Mouse (Mus musculus) kidney, embryonic 14.5 days (tissue): Measurements from ENCODE around the gene Vasn. TPM values are rescaled to one million over a fixed set of nuclear protein-coding genes. Genes with fewer than 3 reads are reported as not detected.

ENCODE experiments used
- ATAC-seq: fragments of 200-750 bp; cut with Nextera tagmentation; 2 replicates; pipeline ENCODE4 v1.8.0; 2017; ENCODE audit warnings: moderate number of reproducible peaks, mild to moderate bottlenecking, moderate TSS enrichment, moderate library complexity; ENCODE audit not compliant: low FRiP score, low TSS enrichment
- H3K27ac ChIP-seq: fragments of 300-500 bp; sonication (generic); 2 replicates; pipeline ENCODE4 v1.5.1; 2014; ENCODE audit warnings: low read depth, mild to moderate bottlenecking, low read length, moderate library complexity, mixed read lengths
- H3K27me3 ChIP-seq: fragments of 300-500 bp; sonication (generic); 2 replicates; pipeline ENCODE4 v1.6.1; 2014; ENCODE audit warnings: mild to moderate bottlenecking, low read length; ENCODE audit not compliant: control insufficient read depth, insufficient read depth
- H3K36me3 ChIP-seq: fragments of 300-500 bp; sonication (generic); 2 replicates; pipeline ENCODE4 v1.6.1; 2014; ENCODE audit warnings: low read length, mixed read lengths; ENCODE audit not compliant: control insufficient read depth, insufficient read depth
- H3K4me1 ChIP-seq: fragments of 300-500 bp; sonication (generic); 2 replicates; pipeline ENCODE4 v1.6.1; 2014; ENCODE audit warnings: low read length, mixed read lengths; ENCODE audit not compliant: control insufficient read depth, insufficient read depth
- H3K4me2 ChIP-seq: fragments of 300-500 bp; sonication (generic); replicated peaks from 2 replicates; pipeline ENCODE4 v1.6.1; 2014; ENCODE audit warnings: low read depth, mild to moderate bottlenecking, low read length
- H3K4me3 ChIP-seq: fragments of 300-500 bp; sonication (generic); 2 replicates; pipeline ENCODE4 v1.5.1; 2014; ENCODE audit warnings: mild to moderate bottlenecking, low read length
- H3K9ac ChIP-seq: fragments of 300-500 bp; sonication (generic); 2 replicates; pipeline ENCODE4 v1.6.1; 2014; ENCODE audit warnings: low read depth, mild to moderate bottlenecking, low read length, moderate library complexity
- H3K9me3 ChIP-seq: fragments of 300-500 bp; sonication (generic); 2 replicates; pipeline ENCODE4 v1.6.1; 2016; ENCODE audit warnings: low read length; ENCODE audit not compliant: control insufficient read depth
- whole genome bisulfite sequencing: fragments of 180-500 bp; shearing (Covaris S2); extraction: QIAGEN DNeasy Blood & Tissue Kit; methylation state at CpG from one replicate; pipeline ENCODE4 v1.1.7; 2014; 5-methylcytosine and 5-hydroxymethylcytosine counted together
- polyA plus RNA-seq: library from polyadenylated mRNA; unstranded; fragments of >200 nt; fragmentation: Nextera tagmentation; extraction: Ambion mirVana; gene quantifications from 2 replicates; pipeline ENCODE4 v1.2.1, GENCODE M21; 2014

The Vasn gene
- polyA plus RNA-seq, 1 experiment from 2014 or later = 16.1 TPM

- H3K27ac ChIP-seq = no peak overlapping the region
- H3K4me3 ChIP-seq = no peak overlapping the region
- H3K36me3 ChIP-seq = peaks cover 82% of the 10 kb centered on the region
- no peaks in the 10 kb centered on the region; the same call in 1 of the 2 replicates for H3K9me3 ChIP-seq
- no peak for ATAC-seq
- H3K4me1 ChIP-seq = no peaks in the 10 kb centered on the region
- H3K4me2 ChIP-seq = no peak overlapping the region
- H3K27me3 ChIP-seq = no peaks in the 10 kb centered on the region
- H3K9ac ChIP-seq = no peak overlapping the region
- WGBS = 87% methylated on average over 3 of the region's 3 CpGs
These were observed 25.1 kb upstream of the Vasn start for GRCm38 (mm10) chr16:4614639-4615038.

- Histone ChIP-seq H3K27ac (no peak overlapping the region), H3K4me3 (no peak overlapping the region), H3K4me1 (no peaks in the 10 kb centered on the region), H3K36me3 (peaks cover 76% of the 10 kb centered on the region), H3K27me3 (no peaks in the 10 kb centered on the region), H3K4me2 (no peak overlapping the region), H3K9me3 (no peaks in the 10 kb centered on the region; the same call in 1 of the 2 replicates), H3K9ac (no peak overlapping the region)
- no peak for ATAC-seq
- 100% methylated on average over 1 of the region's 1 CpGs for WGBS
These were observed 24.4 kb upstream of the Vasn start for GRCm38 (mm10) chr16:4615297-4615696.

- Histone ChIP-seq H3K9me3 (no peaks in the 10 kb centered on the region; the same call in 1 of the 2 replicates), H3K27ac (no peak overlapping the region), H3K36me3 (peaks cover 60% of the 10 kb centered on the region), H3K9ac (no peak overlapping the region), H3K27me3 (no peaks in the 10 kb centered on the region), H3K4me1 (no peaks in the 10 kb centered on the region), H3K4me3 (no peak overlapping the region), H3K4me2 (no peak overlapping the region)
- ATAC-seq = no peak
- WGBS = 71% methylated on average over 4 of the region's 4 CpGs
These were observed 22.9 kb upstream of the Vasn start for GRCm38 (mm10) chr16:4616829-4617228.

- Histone ChIP-seq H3K4me1 (peaks cover 11% of the 10 kb centered on the region; the same call in 1 of the 2 replicates), H3K27ac (peak overlapping the region; percentile 81; the same call in 1 of the 2 replicates), H3K9ac (peak overlapping the region; percentile 75), H3K4me3 (peak overlapping the region; percentile 67), H3K27me3 (no peaks in the 10 kb centered on the region), H3K4me2 (peak overlapping the region; percentile 72), H3K9me3 (no peaks in the 10 kb centered on the region), H3K36me3 (peaks cover 5% of the 10 kb centered on the region; the same call in 1 of the 2 replicates)
- no peak for ATAC-seq
- WGBS = 15% methylated on average over 9 of the region's 9 CpGs
These were observed 15.7 kb upstream of the Vasn start for GRCm38 (mm10) chr16:4624074-4624473.

GRCm38 (mm10) chr16:4624481-4625110 is 15.1 kb upstream of the Vasn start, which contains the start of gene Pam16:
Gene Pam16, minus strand, starts transcription at chr16:4624988.
- peaks cover 5% of the 10 kb centered on the region; the same call in 1 of the 2 replicates for H3K36me3 ChIP-seq
- WGBS = under 1% methylated on average over 56 of the region's 56 CpGs
- H3K9me3 ChIP-seq = no peaks in the 10 kb centered on the region
- peak within 1 kb of the TSS; percentile 72 for H3K4me2 ChIP-seq
- H3K27ac ChIP-seq = peak within 1 kb of the TSS; percentile 81
- H3K4me3 ChIP-seq = peak within 1 kb of the TSS; percentile 67
- H3K4me1 ChIP-seq = peaks cover 11% of the 10 kb centered on the region; the same call in 1 of the 2 replicates
- peak within 1 kb of the TSS; percentile 75 for H3K9ac ChIP-seq
- H3K27me3 ChIP-seq = no peaks in the 10 kb centered on the region
- ATAC-seq = peak; percentile 86

- 57% methylated on average over 6 of the region's 6 CpGs for WGBS
- H3K9me3 ChIP-seq = no peaks in the 10 kb centered on the region
- H3K4me2 ChIP-seq = no peak overlapping the region
- peaks cover 5% of the 10 kb centered on the region; the same call in 1 of the 2 replicates for H3K36me3 ChIP-seq
- H3K4me3 ChIP-seq = no peak overlapping the region
- H3K27ac ChIP-seq = no peak overlapping the region; the same call in 1 of the 2 replicates
- no peaks in the 10 kb centered on the region for H3K27me3 ChIP-seq
- H3K9ac ChIP-seq = no peak overlapping the region
- no peak for ATAC-seq
- peaks cover 11% of the 10 kb centered on the region; the same call in 1 of the 2 replicates for H3K4me1 ChIP-seq
These were observed 12.6 kb upstream of the Vasn start for GRCm38 (mm10) chr16:4627105-4627504.

- H3K27ac ChIP-seq = no peak overlapping the region
- 97% methylated on average over 9 of the region's 9 CpGs for WGBS
- no peak overlapping the region for H3K4me3 ChIP-seq
These were observed 10.8 kb upstream of the Vasn start for GRCm38 (mm10) chr16:4628898-4629419.

GRCm38 (mm10) chr16:4629950-4630349 is 9.8 kb upstream of the Vasn start:
- ATAC-seq = peak; percentile 29
- Histone ChIP-seq H3K4me2 (no peak overlapping the region), H3K9ac (no peak overlapping the region), H3K4me1 (0 out of 2 replicates have a peak, but pooled peaks cover 3% of the 10 kb centered on the region), H3K36me3 (peaks cover 15% of the 10 kb centered on the region; the same call in 1 of the 2 replicates), H3K27ac (no peak overlapping the region), H3K27me3 (no peaks in the 10 kb centered on the region), H3K9me3 (no peaks in the 10 kb centered on the region), H3K4me3 (no peak overlapping the region)
- 25% methylated on average over 6 of the region's 6 CpGs for WGBS

More at GRCm38 (mm10) chr16:4628898-4629419, 10.8 kb upstream of the Vasn start:
- Histone ChIP-seq H3K4me1 (0 out of 2 replicates have a peak, but pooled peaks cover 3% of the 10 kb centered on the region), H3K9me3 (no peaks in the 10 kb centered on the region), H3K9ac (no peak overlapping the region), H3K4me2 (no peak overlapping the region), H3K36me3 (peaks cover 11% of the 10 kb centered on the region; the same call in 1 of the 2 replicates), H3K27me3 (no peaks in the 10 kb centered on the region)
- ATAC-seq = no peak

GRCm38 (mm10) chr16:4632050-4632449 is 7.7 kb upstream of the Vasn start:
- H3K4me1 ChIP-seq = 0 out of 2 replicates have a peak, but pooled peaks cover 2% of the 10 kb centered on the region
- WGBS = 52% methylated on average over 7 of the region's 7 CpGs
- H3K9ac ChIP-seq = no peak overlapping the region
- 0 out of 2 replicates have a peak, but pooled peaks have one; percentile 18 for ATAC-seq
- no peaks in the 10 kb centered on the region for H3K9me3 ChIP-seq
- peaks cover 15% of the 10 kb centered on the region; the same call in 1 of the 2 replicates for H3K36me3 ChIP-seq
- no peak overlapping the region for H3K4me3 ChIP-seq
- H3K27ac ChIP-seq = no peak overlapping the region
- no peaks in the 10 kb centered on the region for H3K27me3 ChIP-seq
- H3K4me2 ChIP-seq = no peak overlapping the region
